Mouse (Mus musculus): ENCODE measurements around the gene Gpha2.

- TF ChIP-seq CTCF (conservative IDR thresholded peaks at IDR 0.05; ENCODE audit: insufficient read depth, insufficient read length, low read depth, low read length), result no peak
- no peak for TF ChIP-seq POLR2A (IDR thresholded peaks at IDR 0.05; ENCODE audit: low read depth, low read length)
These were observed 19.6 kb downstream of the Gpha2 start for GRCm38 (mm10) chr19:6245806-6246205.
